Mouse (Mus musculus) embryonic facial prominence, embryonic 15.5 days (tissue): Measurements from ENCODE around the gene Sh2d4b. TPM values are rescaled to one million over a fixed set of nuclear protein-coding genes. Genes with fewer than 3 reads are reported as not detected.

ENCODE experiments used
- ATAC-seq: fragments of 200-750 bp; cut with Nextera tagmentation; 2 replicates; pipeline ENCODE4 v1.8.0; 2017; ENCODE audit warnings: low read depth, moderate TSS enrichment; ENCODE audit not compliant: insufficient number of reproducible peaks, low FRiP score, low TSS enrichment
- H3K27ac ChIP-seq: fragments of 300-500 bp; sonication (generic); replicated peaks from 2 replicates; pipeline ENCODE4 v1.5.1; 2015; ENCODE audit warnings: mild to moderate bottlenecking, inconsistent platforms
- H3K27me3 ChIP-seq: fragments of 300-500 bp; sonication (generic); 2 replicates; pipeline ENCODE4 v1.6.1; 2015; ENCODE audit warnings: inconsistent platforms
- H3K36me3 ChIP-seq: fragments of 300-500 bp; sonication (generic); 2 replicates; pipeline ENCODE4 v1.6.1; 2015; ENCODE audit warnings: mild to moderate bottlenecking, inconsistent platforms
- H3K4me1 ChIP-seq: fragments of 300-500 bp; sonication (generic); 2 replicates; pipeline ENCODE4 v1.6.1; 2015; ENCODE audit warnings: inconsistent platforms
- H3K4me2 ChIP-seq: fragments of 300-500 bp; sonication (generic); replicated peaks from 2 replicates; pipeline ENCODE4 v1.6.1; 2015; ENCODE audit warnings: mild to moderate bottlenecking, inconsistent platforms
- H3K4me3 ChIP-seq: fragments of 300-500 bp; sonication (generic); replicated peaks from 2 replicates; pipeline ENCODE4 v1.5.1; 2015; ENCODE audit warnings: mild to moderate bottlenecking, inconsistent platforms
- H3K9ac ChIP-seq: fragments of 300-500 bp; sonication (generic); 2 replicates; pipeline ENCODE4 v1.6.1; 2015; ENCODE audit warnings: inconsistent platforms
- H3K9me3 ChIP-seq: fragments of 300-500 bp; sonication (generic); replicated peaks from 2 replicates; pipeline ENCODE4 v1.6.1; 2016; ENCODE audit warnings: inconsistent platforms
- WGBS: fragments of 180-500 bp; shearing (Covaris S2); methylation state at CpG from one replicate; pipeline ENCODE4 v1.1.7; 2015; 5-methylcytosine and 5-hydroxymethylcytosine counted together
- polyA plus RNA-seq: library from polyadenylated mRNA; unstranded; fragments of >200 nt; fragmentation: Nextera tagmentation; extraction: Ambion mirVana; gene quantifications from 2 replicates; pipeline ENCODE4 v1.2.1, GENCODE M21; 2015

Sh2d4b gene
- polyA plus RNA-seq, 1 experiment from 2014 or later = 1.3 TPM

- Histone ChIP-seq H3K27me3 (no peaks in the 10 kb centered on the region), H3K36me3 (no peaks in the 10 kb centered on the region), H3K4me3 (no peak overlapping the region), H3K9me3 (no peaks in the 10 kb centered on the region), H3K4me1 (peaks cover 7% of the 10 kb centered on the region; the same call in 1 of the 2 replicates), H3K27ac (no peak overlapping the region), H3K4me2 (no peak overlapping the region), H3K9ac (no peak overlapping the region)
- ATAC-seq = no peak
- WGBS = 80% methylated on average over 6 of the region's 6 CpGs
These were observed 6.5 kb downstream of the Sh2d4b start for GRCm38 (mm10) chr14:40886428-40887202.

DNA sequence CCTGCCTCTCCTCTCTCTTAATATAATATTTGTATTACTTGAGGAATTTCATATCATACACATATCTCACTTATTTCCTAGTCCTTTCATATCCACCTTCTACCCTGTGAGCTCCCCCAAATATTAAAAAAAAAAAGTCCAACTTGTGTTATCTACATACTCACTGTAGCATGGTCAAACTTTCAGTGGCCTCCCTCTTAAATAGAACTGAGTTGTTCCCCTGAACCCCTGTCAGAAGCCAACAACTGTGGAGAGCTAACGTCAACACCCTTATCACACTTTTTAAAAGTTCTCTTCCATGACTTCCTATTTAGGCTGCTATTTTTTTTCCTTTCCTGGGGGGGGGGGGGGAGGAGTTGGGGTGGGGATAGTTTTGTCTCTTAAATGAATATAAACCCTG, 7.3 kb downstream of the Sh2d4b start:
- Histone ChIP-seq H3K4me2 (no peak overlapping the region), H3K36me3 (no peaks in the 10 kb centered on the region), H3K27ac (no peak overlapping the region), H3K9me3 (no peaks in the 10 kb centered on the region), H3K4me3 (no peak overlapping the region), H3K9ac (no peak overlapping the region), H3K4me1 (peaks cover 7% of the 10 kb centered on the region; the same call in 1 of the 2 replicates), H3K27me3 (no peaks in the 10 kb centered on the region)
- no peak for ATAC-seq
- WGBS = 62% methylated on average over 1 of the region's 1 CpGs

DNA sequence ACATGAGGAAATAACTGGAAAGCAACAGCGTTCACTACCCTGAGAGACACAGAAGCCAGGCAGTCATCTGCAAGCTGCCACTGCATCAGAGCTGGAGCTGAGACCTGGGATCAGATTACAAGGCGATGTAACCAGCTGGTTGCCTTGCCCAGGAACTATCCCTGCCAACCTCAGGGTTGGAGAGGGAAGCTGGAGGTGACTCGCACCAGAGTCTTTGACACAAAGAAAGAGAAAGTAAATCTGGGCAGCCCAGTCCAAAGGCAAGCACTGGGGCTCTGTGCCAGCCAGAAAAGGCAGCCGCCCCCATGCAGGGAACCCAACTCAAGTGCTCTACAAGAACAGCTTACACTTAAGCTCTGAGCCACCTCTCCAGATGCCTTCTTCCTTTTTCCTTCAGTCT, 7.8 kb downstream of the Sh2d4b start:
- Histone ChIP-seq H3K27ac (no peak overlapping the region), H3K4me2 (no peak overlapping the region), H3K9ac (no peak overlapping the region), H3K27me3 (no peaks in the 10 kb centered on the region), H3K4me3 (no peak overlapping the region), H3K4me1 (peaks cover 7% of the 10 kb centered on the region; the same call in 1 of the 2 replicates), H3K36me3 (no peaks in the 10 kb centered on the region), H3K9me3 (no peaks in the 10 kb centered on the region)
- WGBS = 20% methylated on average over 4 of the region's 4 CpGs
- ATAC-seq = no peak

DNA sequence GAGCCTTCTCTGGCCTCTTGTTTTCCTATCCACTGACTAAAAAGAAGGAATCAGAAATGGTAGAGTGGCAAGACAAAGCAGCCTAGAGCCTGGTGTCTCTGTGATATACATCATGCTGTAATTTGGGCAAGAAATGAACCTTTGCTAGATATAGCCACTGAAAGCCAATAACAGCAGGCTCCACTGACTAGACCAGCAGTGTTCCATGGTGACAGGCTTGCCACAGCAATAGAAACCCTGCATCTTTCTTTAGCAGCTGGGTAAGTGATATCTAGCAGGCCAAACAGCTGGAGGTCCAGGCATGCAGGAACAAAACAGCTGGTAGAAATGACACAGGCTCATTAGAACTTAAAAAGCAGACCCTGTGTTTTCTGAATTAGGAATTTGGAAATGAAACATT, 18.5 kb downstream of the Sh2d4b start:
- H3K9me3 ChIP-seq = no peaks in the 10 kb centered on the region
- no peak overlapping the region for H3K27ac ChIP-seq
- no peaks in the 10 kb centered on the region for H3K4me1 ChIP-seq
- H3K4me2 ChIP-seq = no peak overlapping the region
- H3K4me3 ChIP-seq = no peak overlapping the region
- no peaks in the 10 kb centered on the region for H3K36me3 ChIP-seq
- H3K27me3 ChIP-seq = no peaks in the 10 kb centered on the region
- ATAC-seq = no peak
- no peak overlapping the region for H3K9ac ChIP-seq

DNA sequence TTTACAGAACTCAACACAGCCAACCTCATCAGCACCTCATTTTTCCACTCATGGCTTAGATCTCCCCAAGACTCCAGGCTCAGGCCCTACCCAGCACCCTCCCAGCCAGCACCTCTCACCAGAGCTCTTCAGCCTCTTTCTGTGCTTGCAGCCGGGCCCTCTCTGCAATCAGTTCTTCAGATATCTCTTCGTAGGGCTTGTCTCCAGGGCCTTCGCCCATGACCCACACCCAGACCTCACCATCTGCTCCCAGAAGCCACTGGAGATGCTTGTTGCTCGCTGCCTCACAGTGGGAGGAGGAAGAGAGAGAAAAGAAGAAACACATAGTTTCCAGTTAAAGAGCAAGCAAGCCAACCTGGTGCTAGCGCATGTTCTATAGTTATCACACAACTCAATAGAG, 19.1 kb downstream of the Sh2d4b start:
- H3K4me1 ChIP-seq = no peaks in the 10 kb centered on the region
- no peaks in the 10 kb centered on the region for H3K9me3 ChIP-seq
- H3K27me3 ChIP-seq = no peaks in the 10 kb centered on the region
- H3K4me3 ChIP-seq = no peak overlapping the region
- H3K9ac ChIP-seq = no peak overlapping the region
- ATAC-seq = no peak
- H3K27ac ChIP-seq = no peak overlapping the region
- H3K4me2 ChIP-seq = no peak overlapping the region
- no peaks in the 10 kb centered on the region for H3K36me3 ChIP-seq
- 89% methylated on average over 5 of the region's 5 CpGs for whole genome bisulfite sequencing

DNA sequence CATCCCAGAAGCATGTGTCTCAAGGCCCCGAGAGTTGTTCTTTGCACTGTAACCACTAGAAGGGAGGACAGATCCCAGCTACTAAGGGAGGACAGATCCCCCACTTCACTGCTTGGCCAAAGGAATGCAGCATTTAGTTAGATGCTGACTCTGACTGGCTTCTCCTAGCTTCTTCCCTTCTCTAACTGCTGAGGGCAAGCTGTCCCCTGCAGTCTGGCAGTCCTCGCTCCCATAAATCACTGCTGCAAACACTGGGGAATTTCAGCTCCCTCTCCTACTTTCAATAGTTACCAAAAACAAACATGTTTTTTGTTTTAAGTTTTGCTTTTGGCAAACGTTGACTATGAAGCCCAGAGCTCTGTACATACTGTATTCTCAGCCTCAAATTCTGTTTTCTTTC, 22.5 kb downstream of the Sh2d4b start:
- no peaks in the 10 kb centered on the region for H3K36me3 ChIP-seq
- no peak; the same call in 1 of the 2 replicates for ATAC-seq
- WGBS = 49% methylated on average over 3 of the region's 3 CpGs
- no peaks in the 10 kb centered on the region for H3K9me3 ChIP-seq
- no peak overlapping the region; the same call in 1 of the 2 replicates for H3K27ac ChIP-seq
- no peak overlapping the region for H3K4me3 ChIP-seq
- H3K4me1 ChIP-seq = no peaks in the 10 kb centered on the region
- no peaks in the 10 kb centered on the region for H3K27me3 ChIP-seq
- H3K4me2 ChIP-seq = no peak overlapping the region
- H3K9ac ChIP-seq = no peak overlapping the region

- Histone ChIP-seq H3K4me1 (no peaks in the 10 kb centered on the region), H3K4me3 (no peak overlapping the region), H3K9me3 (no peaks in the 10 kb centered on the region), H3K27ac (no peak overlapping the region), H3K36me3 (no peaks in the 10 kb centered on the region), H3K4me2 (no peak overlapping the region), H3K27me3 (no peaks in the 10 kb centered on the region), H3K9ac (no peak overlapping the region)
- WGBS = 56% methylated on average over 6 of the region's 6 CpGs
- ATAC-seq = no peak
These were observed 28.1 kb downstream of the Sh2d4b start for GRCm38 (mm10) chr14:40864811-40865514.

DNA sequence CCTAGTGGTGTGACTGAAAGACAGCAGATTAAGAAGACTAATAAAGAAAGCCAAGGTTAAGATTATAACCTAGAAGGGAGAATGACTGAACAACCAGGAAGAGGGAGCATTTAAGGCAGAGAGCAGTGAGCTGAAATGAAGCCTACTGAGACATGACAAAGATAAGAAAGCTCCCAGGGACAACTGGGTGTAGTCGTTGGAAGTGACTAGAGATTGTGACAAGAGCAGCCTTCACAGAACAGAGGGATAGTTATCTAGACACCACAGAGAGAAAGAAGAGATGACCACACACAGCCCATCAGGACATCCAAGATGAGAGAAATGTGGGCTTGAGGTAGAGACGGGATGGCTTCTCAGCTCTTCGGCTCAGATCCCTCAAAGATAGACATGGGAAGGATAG, 29.4 kb downstream of the Sh2d4b start:
- no peak overlapping the region for H3K9ac ChIP-seq
- WGBS = 72% methylated on average over 3 of the region's 3 CpGs
- ATAC-seq = no peak
- no peak overlapping the region for H3K27ac ChIP-seq
- no peaks in the 10 kb centered on the region for H3K27me3 ChIP-seq
- H3K9me3 ChIP-seq = no peaks in the 10 kb centered on the region
- H3K36me3 ChIP-seq = no peaks in the 10 kb centered on the region
- no peak overlapping the region for H3K4me3 ChIP-seq
- no peak overlapping the region for H3K4me2 ChIP-seq
- no peaks in the 10 kb centered on the region for H3K4me1 ChIP-seq

- no peak overlapping the region for H3K9ac ChIP-seq
These were observed 30.0 kb downstream of the Sh2d4b start for GRCm38 (mm10) chr14:40863022-40863421.

DNA sequence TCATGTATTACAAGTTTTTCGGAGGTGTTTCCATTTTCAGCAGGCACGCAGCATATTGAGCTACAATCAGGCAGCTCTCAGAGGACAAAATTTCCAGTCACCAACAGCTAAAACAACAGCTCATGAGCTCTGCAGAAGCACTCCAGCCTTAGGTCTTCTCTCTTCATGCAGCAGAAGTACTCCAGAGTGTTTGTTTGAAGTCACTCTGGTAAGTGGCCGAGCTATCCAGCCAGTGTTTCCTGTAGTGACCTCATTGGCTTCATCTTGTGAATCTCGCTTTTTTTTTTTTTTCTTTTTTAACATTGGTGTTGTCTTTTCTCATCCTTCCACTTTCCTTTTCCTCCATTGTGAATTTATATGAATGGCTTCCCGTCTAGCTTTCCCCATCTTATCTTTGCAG, 40.1 kb downstream of the Sh2d4b start:
- no peaks in the 10 kb centered on the region for H3K4me1 ChIP-seq
- ATAC-seq = no peak
- H3K4me3 ChIP-seq = no peak overlapping the region
- H3K9me3 ChIP-seq = no peaks in the 10 kb centered on the region
- 75% methylated on average over 5 of the region's 5 CpGs for WGBS
- no peaks in the 10 kb centered on the region for H3K36me3 ChIP-seq
- no peaks in the 10 kb centered on the region for H3K27me3 ChIP-seq
- H3K27ac ChIP-seq = no peak overlapping the region
- H3K9ac ChIP-seq = no peak overlapping the region
- no peak overlapping the region for H3K4me2 ChIP-seq

More at GRCm38 (mm10) chr14:40863022-40863421, 30.0 kb downstream of the Sh2d4b start:
- Histone ChIP-seq H3K9me3 (no peaks in the 10 kb centered on the region), H3K27ac (no peak overlapping the region), H3K27me3 (no peaks in the 10 kb centered on the region), H3K4me3 (no peak overlapping the region), H3K4me1 (no peaks in the 10 kb centered on the region), H3K4me2 (no peak overlapping the region), H3K36me3 (no peaks in the 10 kb centered on the region)
- ATAC-seq = no peak

DNA sequence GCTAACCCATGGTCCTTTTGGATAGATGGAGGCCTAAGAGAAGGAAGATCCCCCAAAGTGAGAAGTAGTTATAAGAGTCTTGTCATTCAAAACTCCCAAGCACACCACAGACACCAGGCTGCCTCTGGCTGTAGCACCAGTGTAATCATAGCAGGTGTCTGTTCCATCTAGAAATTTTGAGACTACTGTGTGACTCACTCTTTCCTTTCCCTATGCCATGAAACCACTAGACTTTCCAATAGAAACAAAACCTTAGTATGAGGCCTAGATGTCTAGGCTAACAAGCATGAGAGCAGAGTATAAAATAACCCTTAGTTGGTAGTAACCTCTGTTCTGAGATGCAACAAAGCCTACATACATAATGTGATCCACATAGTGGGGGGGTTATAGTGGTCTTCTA, 55.7 kb downstream of the Sh2d4b start:
- no peaks in the 10 kb centered on the region for H3K27me3 ChIP-seq
- H3K27ac ChIP-seq = no peak overlapping the region
- H3K36me3 ChIP-seq = no peaks in the 10 kb centered on the region
- no peaks in the 10 kb centered on the region for H3K9me3 ChIP-seq
- no peak overlapping the region for H3K9ac ChIP-seq
- ATAC-seq = no peak
- H3K4me3 ChIP-seq = no peak overlapping the region
- no peak overlapping the region for H3K4me2 ChIP-seq
- H3K4me1 ChIP-seq = no peaks in the 10 kb centered on the region

GRCm38 (mm10) chr14:40830505-40830904, 62.6 kb downstream of the Sh2d4b start:
- Histone ChIP-seq H3K36me3 (no peaks in the 10 kb centered on the region), H3K9ac (no peak overlapping the region), H3K4me1 (no peaks in the 10 kb centered on the region), H3K27me3 (no peaks in the 10 kb centered on the region), H3K4me2 (no peak overlapping the region), H3K27ac (no peak overlapping the region), H3K4me3 (no peak overlapping the region), H3K9me3 (no peaks in the 10 kb centered on the region)
- ATAC-seq = no peak
- WGBS = 89% methylated on average over 9 of the region's 9 CpGs
